In genomic region chrX:40987101-40987500, GRCm38 (mm10) we compare ENCODE assay signal across 21 mouse cellular contexts.
DNase-seq lines count a peak whose midpoint lies in the region; ATAC-seq lines count a peak whose summit lies in the region.
"Had no signal": no experiment of that assay in that cellular context is flagged by ENCODE, and none has a peak within 500 bp of the region (broad histone marks: within the 10 kb centered on the region; RNA-seq: fewer than 3 reads in every experiment).

No protein-coding gene starts in this region.

- no peak for ATAC-seq in kidney, embryonic 15.5 days (replicated peaks; ENCODE audit: low FRiP score)
- no peak for ATAC-seq in monocyte, adult 5-6 weeks (replicated peaks; ENCODE audit: insufficient number of reproducible peaks, low FRiP score, low TSS enrichment, poor library complexity, severe bottlenecking)
- ATAC-seq: forebrain, embryonic 13.5 days; forebrain, embryonic 15.5 days; forebrain, postnatal 0 days had no signal

- no peaks in the 10 kb centered on the region for H3K36me3 ChIP-seq in kidney, embryonic 15.5 days
- H3K36me3 ChIP-seq: embryonic facial prominence, embryonic 13.5 days; embryonic facial prominence, embryonic 15.5 days; forebrain, embryonic 15.5 days had no signal

- 76% methylated on average over 1 of the region's 1 CpGs for WGBS in kidney, embryonic 15.5 days

- no peaks in the 10 kb centered on the region for H3K27me3 ChIP-seq in kidney, embryonic 15.5 days
- H3K27me3 ChIP-seq: embryonic facial prominence, embryonic 13.5 days; embryonic facial prominence, embryonic 15.5 days; forebrain, embryonic 13.5 days; forebrain, embryonic 15.5 days had no signal

- no peaks in the 10 kb centered on the region for H3K4me1 ChIP-seq in kidney, embryonic 15.5 days
- H3K4me1 ChIP-seq: embryonic facial prominence, embryonic 13.5 days; embryonic facial prominence, embryonic 15.5 days; forebrain, embryonic 13.5 days; forebrain, embryonic 15.5 days had no signal

- DNase-seq in 3134 (ENCODE audit: extremely low read depth, insufficient read length, low spot score) (peak; percentile 6), 3T3-L1 (ENCODE audit: low read depth, low spot score) (peak; percentile 80), NIH3T3 (ENCODE audit: low read depth) (peak; percentile 44)
- DNase-seq in kidney, adult 8-10 months: no peak
- DNase-seq: adrenal gland, adult 2 months; adrenal gland, postnatal 14 days; cerebellum, adult 11 months; cerebellum, adult 18-20 months; cerebellum, adult 8-10 months; cerebellum, adult 9-11 months; cerebellum, postnatal 14 days; cerebellum, postnatal 36 days; embryo, embryonic 11 days; forebrain, postnatal 0 days had no signal

- no peaks in the 10 kb centered on the region for H3K9me3 ChIP-seq in kidney, embryonic 15.5 days (replicated peaks)
- H3K9me3 ChIP-seq: embryonic facial prominence, embryonic 13.5 days; embryonic facial prominence, embryonic 15.5 days; forebrain, embryonic 13.5 days; forebrain, embryonic 15.5 days had no signal

- no peak overlapping the region for H3K27ac ChIP-seq in kidney, embryonic 15.5 days
- H3K27ac ChIP-seq: embryonic facial prominence, embryonic 13.5 days; embryonic facial prominence, embryonic 15.5 days; forebrain, embryonic 13.5 days; forebrain, embryonic 15.5 days had no signal

- H3K4me3 ChIP-seq in kidney, embryonic 15.5 days (replicated peaks): no peak overlapping the region
- H3K4me3 ChIP-seq: embryonic facial prominence, embryonic 13.5 days; embryonic facial prominence, embryonic 15.5 days; erythroblast, embryonic 14.5 days; forebrain, embryonic 13.5 days; forebrain, embryonic 15.5 days had no signal

- H3K9ac ChIP-seq in kidney, embryonic 15.5 days: no peak overlapping the region
- H3K9ac ChIP-seq: embryonic facial prominence, embryonic 13.5 days; embryonic facial prominence, embryonic 15.5 days; forebrain, embryonic 13.5 days; forebrain, embryonic 15.5 days; forebrain, postnatal 0 days had no signal

- no peak overlapping the region for H3K4me2 ChIP-seq in kidney, embryonic 15.5 days
- H3K4me2 ChIP-seq: embryonic facial prominence, embryonic 13.5 days; embryonic facial prominence, embryonic 15.5 days; forebrain, embryonic 13.5 days; forebrain, embryonic 15.5 days had no signal

Comparison
In these comparisons a context has a peak if more than half of its experiments do, and no peak if none do; other contexts are left out.
1. DNase-seq: peak in 3134 (single experiment), 3T3-L1 (single experiment) and NIH3T3 (single experiment); none in kidney, adult 8-10 months (0 of 2).